Mouse (Mus musculus): ENCODE data around the gene Snph. TPM values are rescaled to one million over a fixed set of nuclear protein-coding genes. Genes with fewer than 3 reads are reported as not detected.

The Snph gene
- 0.23 TPM for polyA plus RNA-seq (2014; fragmentation: Illumina TruSeq; extraction: RNeasy Lipid Tissue Mini Kit (QIAGEN cat#74804); ENCODE audit: low read depth, low replicate concordance)

GRCm38 (mm10) chr2:151632159-151632814 is at the start of gene Snph:
Gene Snph (minus strand): TSS chr2:151632593.

GRCm38 (mm10) chr2:151668433-151668832 is 36.0 kb upstream of the Snph start, which contains the start of gene Rad21l:
Gene Rad21l (minus strand): TSS chr2:151668533.

GRCm38 (mm10) chr2:151571873-151572700 is 60.3 kb downstream of the Snph start, which contains the start of gene Sdcbp2:
Gene Sdcbp2 (plus strand): TSS chr2:151572622.

GRCm38 (mm10) chr2:151542323-151543062 is 89.9 kb downstream of the Snph start, which contains the start of gene Fkbp1a:
Gene Fkbp1a (plus strand): TSS chr2:151542483.

Other genes with a start within 250 kb of the Snph start
- gene 4921509C19Rik, start 156.4 kb downstream of the Snph start, polyA plus RNA-seq (2014; fragmentation: Illumina TruSeq; extraction: RNeasy Lipid Tissue Mini Kit (QIAGEN cat#74804); ENCODE audit: low read depth, low replicate concordance), result not detected
- gene Nsfl1c, start 138.4 kb downstream of the Snph start, polyA plus RNA-seq (2014; fragmentation: Illumina TruSeq; extraction: RNeasy Lipid Tissue Mini Kit (QIAGEN cat#74804); ENCODE audit: low read depth, low replicate concordance), result 41.8 TPM
- 255 TPM for gene Fkbp1a, start 90.1 kb downstream of the Snph start, polyA plus RNA-seq (2014; fragmentation: Illumina TruSeq; extraction: RNeasy Lipid Tissue Mini Kit (QIAGEN cat#74804); ENCODE audit: low read depth, low replicate concordance)
- gene Sdcbp2, start 60.0 kb downstream of the Snph start, polyA plus RNA-seq (2014; fragmentation: Illumina TruSeq; extraction: RNeasy Lipid Tissue Mini Kit (QIAGEN cat#74804); ENCODE audit: low read depth, low replicate concordance), result not detected
- gene Rad21l, start 35.9 kb upstream of the Snph start, polyA plus RNA-seq (2014; fragmentation: Illumina TruSeq; extraction: RNeasy Lipid Tissue Mini Kit (QIAGEN cat#74804); ENCODE audit: low read depth, low replicate concordance), result not detected
- gene Tmem74b, start 69.4 kb upstream of the Snph start, polyA plus RNA-seq (2014; fragmentation: Illumina TruSeq; extraction: RNeasy Lipid Tissue Mini Kit (QIAGEN cat#74804); ENCODE audit: low read depth, low replicate concordance), result not detected
- 11.2 TPM for gene Psmf1, start 111.6 kb upstream of the Snph start, polyA plus RNA-seq (2014; fragmentation: Illumina TruSeq; extraction: RNeasy Lipid Tissue Mini Kit (QIAGEN cat#74804); ENCODE audit: low read depth, low replicate concordance)
- gene Rspo4, start 210.3 kb upstream of the Snph start, polyA plus RNA-seq (2014; fragmentation: Illumina TruSeq; extraction: RNeasy Lipid Tissue Mini Kit (QIAGEN cat#74804); ENCODE audit: low read depth, low replicate concordance), result not detected